Mouse (Mus musculus): ENCODE results near the gene Emc8. TPM values are rescaled to one million over a fixed set of nuclear protein-coding genes. Genes with fewer than 3 reads are reported as not detected.

The Emc8 gene
- polyA plus RNA-seq, 1 experiment, result 122 TPM

DNA sequence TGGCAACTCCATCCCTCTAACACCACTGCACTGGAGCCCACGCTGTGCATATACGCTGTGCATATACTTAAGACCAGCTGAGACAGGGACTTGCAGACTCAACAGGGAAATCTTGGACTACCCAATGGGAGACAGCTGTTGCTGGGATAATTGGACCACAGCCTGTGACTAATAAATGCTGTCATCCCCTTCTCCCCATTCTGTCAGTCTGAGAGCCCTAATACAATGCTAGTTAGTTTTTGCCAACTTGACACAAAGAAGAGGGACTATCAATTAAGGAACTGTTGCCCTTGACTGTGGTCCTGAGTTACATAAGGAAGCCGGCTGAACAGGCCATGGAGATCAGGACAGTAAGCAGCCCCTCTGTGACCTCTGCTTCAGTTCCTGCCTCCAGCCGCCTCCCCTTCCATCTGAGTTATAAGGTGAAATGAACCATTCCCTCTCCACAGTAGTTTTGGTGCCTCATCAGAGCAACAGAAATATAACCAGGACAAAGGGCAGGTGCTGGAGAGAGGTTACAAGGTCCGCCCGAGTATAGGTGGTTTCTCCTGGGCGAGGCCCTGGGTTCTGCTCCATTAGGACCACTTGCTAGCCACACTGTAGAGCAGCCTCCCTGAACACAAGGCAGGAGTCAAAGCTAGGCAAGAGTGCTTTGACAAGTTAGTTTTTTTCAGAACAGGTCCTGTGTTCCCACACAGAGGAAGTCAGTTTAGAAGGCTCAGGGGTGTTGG, 11.9 kb downstream of the Emc8 start:
- Histone ChIP-seq H3K79me2 (ENCODE audit: control insufficient read depth, insufficient read depth) (peaks cover 10% of the 10 kb centered on the region), H3K36me3 (ENCODE audit: control insufficient read depth, insufficient read depth) (peaks cover 19% of the 10 kb centered on the region), H3K27me3 (ENCODE audit: control insufficient read depth, insufficient read depth, insufficient read length) (no peaks in the 10 kb centered on the region), H3ac (ENCODE audit: control insufficient read depth, insufficient read length) (no peak overlapping the region), H3K4me2 (ENCODE audit: low read depth) (no peak overlapping the region), H3K4me3 (no peak overlapping the region)
- TF ChIP-seq SRF (IDR thresholded peaks at IDR 0.05; ENCODE audit: control insufficient read depth, insufficient read length, low read depth) (no peak), POLR2AphosphoS2 (IDR thresholded peaks at IDR 0.05; ENCODE audit: insufficient read length, low read depth) (no peak), CEBPB (IDR thresholded peaks at IDR 0.05; ENCODE audit: insufficient read depth, poor library complexity, severe bottlenecking) (no peak), E2F4 (IDR thresholded peaks at IDR 0.05; ENCODE audit: insufficient read depth) (no peak)

DNA sequence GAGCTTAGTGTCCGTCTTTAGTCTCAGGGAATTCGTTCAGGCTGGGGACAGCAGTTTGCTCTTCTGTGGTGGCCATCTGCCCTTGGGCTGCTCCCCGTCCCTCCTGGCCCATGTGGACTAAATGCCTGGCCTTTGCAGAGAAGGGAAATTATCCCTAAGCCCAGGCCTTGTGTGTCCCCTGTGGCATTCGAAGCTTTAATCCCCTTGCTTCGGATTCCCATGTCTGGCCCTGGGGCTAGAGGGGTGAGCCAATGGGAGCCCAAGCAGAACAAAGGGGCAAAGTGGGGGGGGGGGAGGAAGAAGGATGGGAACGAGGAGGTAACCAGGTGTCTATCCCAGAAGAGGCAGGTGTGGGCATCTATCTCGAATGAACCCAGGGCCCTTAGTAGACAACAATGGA, 20.8 kb downstream of the Emc8 start, which contains the start of gene 1190005I06Rik:
Gene 1190005I06Rik, minus strand, starts transcription at position 101 of the 400 bp plus-strand sequence.
- H3K4me3 ChIP-seq, result no peak within 1 kb of the TSS
- no peaks in the 10 kb centered on the region for H3K79me2 ChIP-seq (ENCODE audit: control insufficient read depth, insufficient read depth)
- no peak for TF ChIP-seq TCF3 (IDR thresholded peaks at IDR 0.05; ENCODE audit: insufficient read length, low read depth)
- TF ChIP-seq MYOD1 (IDR thresholded peaks at IDR 0.05; ENCODE audit: control insufficient read depth in 1 of 3, insufficient read length in 2 of 3, low read depth in 2 of 3), result no peak
- TF ChIP-seq MYOG (IDR thresholded peaks at IDR 0.05; ENCODE audit: control insufficient read depth in 1 of 3, insufficient read depth in 1 of 3, insufficient read length in 2 of 3, low read depth in 2 of 3), result no peak
- no peak for TF ChIP-seq POLR2AphosphoS2 (IDR thresholded peaks at IDR 0.05; ENCODE audit: insufficient read length, low read depth)
- H3K4me2 ChIP-seq (ENCODE audit: low read depth), result no peak within 1 kb of the TSS
- no peaks in the 10 kb centered on the region for H3K27me3 ChIP-seq (ENCODE audit: control insufficient read depth, insufficient read depth, insufficient read length)
- H3K36me3 ChIP-seq (ENCODE audit: control insufficient read depth, insufficient read depth), result no peaks in the 10 kb centered on the region
- no peak within 1 kb of the TSS for H3ac ChIP-seq (ENCODE audit: control insufficient read depth, insufficient read length)

DNA sequence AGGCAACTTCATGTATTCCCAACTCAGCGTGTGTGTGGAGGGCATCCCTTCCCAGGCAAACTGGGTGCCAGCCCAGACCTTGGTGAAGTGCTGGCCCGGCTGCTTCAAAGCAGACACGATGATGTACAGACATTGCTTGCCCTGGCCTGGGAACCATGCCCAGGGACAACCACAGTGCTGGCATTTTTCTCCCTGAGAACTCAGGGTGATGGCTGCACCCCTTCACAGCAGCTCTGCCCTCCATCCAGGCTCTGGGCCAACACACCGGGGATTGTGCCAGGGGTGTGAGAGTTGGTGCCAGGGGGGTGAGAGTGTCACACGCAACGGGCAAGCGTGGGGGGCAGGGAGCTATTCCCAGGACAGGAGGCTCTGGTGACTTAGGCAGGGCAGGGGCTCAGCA, 23.7 kb downstream of the Emc8 start:
- Histone ChIP-seq H3K79me2 (ENCODE audit: control insufficient read depth, insufficient read depth) (no peaks in the 10 kb centered on the region), H3K36me3 (ENCODE audit: control insufficient read depth, insufficient read depth) (no peaks in the 10 kb centered on the region), H3K27me3 (ENCODE audit: control insufficient read depth, insufficient read depth, insufficient read length) (no peaks in the 10 kb centered on the region)

GRCm38 (mm10) chr8:120642031-120642662, 26.2 kb downstream of the Emc8 start:
- Histone ChIP-seq H3ac (ENCODE audit: control insufficient read depth, insufficient read length) (no peak overlapping the region), H3K4me2 (ENCODE audit: low read depth) (no peak overlapping the region), H3K36me3 (ENCODE audit: control insufficient read depth, insufficient read depth) (no peaks in the 10 kb centered on the region), H3K4me3 (no peak overlapping the region), H3K27me3 (ENCODE audit: control insufficient read depth, insufficient read depth, insufficient read length) (no peaks in the 10 kb centered on the region), H3K79me2 (ENCODE audit: control insufficient read depth, insufficient read depth) (no peaks in the 10 kb centered on the region)
- TF ChIP-seq E2F4 (IDR thresholded peaks at IDR 0.05; ENCODE audit: insufficient read depth), result no peak
- no peak for TF ChIP-seq SRF (IDR thresholded peaks at IDR 0.05; ENCODE audit: control insufficient read depth, insufficient read length, low read depth)
- no peak for TF ChIP-seq POLR2AphosphoS2 (IDR thresholded peaks at IDR 0.05; ENCODE audit: insufficient read length, low read depth)
- TF ChIP-seq CEBPB (IDR thresholded peaks at IDR 0.05; ENCODE audit: insufficient read depth, poor library complexity, severe bottlenecking), result no peak
- TF ChIP-seq TCF12 (IDR thresholded peaks at IDR 0.05; ENCODE audit: insufficient read depth, poor library complexity, severe bottlenecking), result no peak
- TF ChIP-seq MAX (IDR thresholded peaks at IDR 0.05; ENCODE audit: low read depth), result no peak
- TF ChIP-seq MYOG (IDR thresholded peaks at IDR 0.05; ENCODE audit: control insufficient read depth in 1 of 3, insufficient read depth in 1 of 3, insufficient read length in 2 of 3, low read depth in 2 of 3), result no peak
- no peak for TF ChIP-seq USF1 (IDR thresholded peaks at IDR 0.05; ENCODE audit: low read depth)
- no peak for TF ChIP-seq MYOD1 (IDR thresholded peaks at IDR 0.05; ENCODE audit: control insufficient read depth in 1 of 3, insufficient read length in 2 of 3, low read depth in 2 of 3)
- no peak for TF ChIP-seq REST (IDR thresholded peaks at IDR 0.05; ENCODE audit: insufficient read depth, insufficient read length)
- TF ChIP-seq POLR2A (IDR thresholded peaks at IDR 0.05; ENCODE audit: insufficient read length, low read depth), result no peak
- TF ChIP-seq TCF3 (IDR thresholded peaks at IDR 0.05; ENCODE audit: insufficient read length, low read depth), result no peak

More for the DNA sequence above, 23.7 kb downstream of the Emc8 start:
- Histone ChIP-seq H3K4me2 (ENCODE audit: low read depth) (peak overlapping the region; percentile 7), H3K4me3 (no peak overlapping the region), H3ac (ENCODE audit: control insufficient read depth, insufficient read length) (no peak overlapping the region)
- TF ChIP-seq POLR2A (IDR thresholded peaks at IDR 0.05; ENCODE audit: insufficient read length, low read depth) (no peak), SRF (IDR thresholded peaks at IDR 0.05; ENCODE audit: control insufficient read depth, insufficient read length, low read depth) (no peak), USF1 (IDR thresholded peaks at IDR 0.05; ENCODE audit: low read depth) (no peak), CEBPB (IDR thresholded peaks at IDR 0.05; ENCODE audit: insufficient read depth, poor library complexity, severe bottlenecking) (no peak), TCF3 (IDR thresholded peaks at IDR 0.05; ENCODE audit: insufficient read length, low read depth) (no peak), MYOG (IDR thresholded peaks at IDR 0.05; ENCODE audit: control insufficient read depth in 1 of 3, insufficient read depth in 1 of 3, insufficient read length in 2 of 3, low read depth in 2 of 3) (no peak), TCF12 (IDR thresholded peaks at IDR 0.05; ENCODE audit: insufficient read depth, poor library complexity, severe bottlenecking) (no peak), MYOD1 (IDR thresholded peaks at IDR 0.05; ENCODE audit: control insufficient read depth in 1 of 3, insufficient read length in 2 of 3, low read depth in 2 of 3) (no peak), POLR2AphosphoS2 (IDR thresholded peaks at IDR 0.05; ENCODE audit: insufficient read length, low read depth) (no peak), REST (IDR thresholded peaks at IDR 0.05; ENCODE audit: insufficient read depth, insufficient read length) (no peak), E2F4 (IDR thresholded peaks at IDR 0.05; ENCODE audit: insufficient read depth) (no peak), MAX (IDR thresholded peaks at IDR 0.05; ENCODE audit: low read depth) (no peak)

DNA sequence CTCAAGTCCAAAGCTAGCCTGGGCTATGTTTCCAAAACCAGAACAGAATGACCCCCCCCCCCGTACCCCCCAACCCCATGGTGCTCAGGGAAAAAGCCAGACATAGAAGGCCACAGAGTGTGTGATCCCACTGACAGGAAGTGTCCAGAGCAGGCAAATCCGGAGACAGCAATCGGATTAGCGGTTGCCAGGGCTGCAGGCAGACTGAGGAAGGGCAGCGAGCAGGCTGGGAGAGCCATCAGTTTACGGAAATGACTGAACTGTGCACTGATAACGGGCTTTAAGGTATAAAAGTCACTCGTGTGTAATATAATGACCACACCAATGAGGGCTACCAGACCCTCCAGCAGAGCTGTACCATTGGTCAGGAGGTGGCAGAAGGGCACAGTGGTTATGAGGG, 27.1 kb downstream of the Emc8 start:
- Histone ChIP-seq H3K36me3 (ENCODE audit: control insufficient read depth, insufficient read depth) (no peaks in the 10 kb centered on the region), H3K79me2 (ENCODE audit: control insufficient read depth, insufficient read depth) (no peaks in the 10 kb centered on the region), H3ac (ENCODE audit: control insufficient read depth, insufficient read length) (no peak overlapping the region), H3K4me3 (no peak overlapping the region), H3K27me3 (ENCODE audit: control insufficient read depth, insufficient read depth, insufficient read length) (no peaks in the 10 kb centered on the region), H3K4me2 (ENCODE audit: low read depth) (no peak overlapping the region)
- TF ChIP-seq TCF12 (IDR thresholded peaks at IDR 0.05; ENCODE audit: insufficient read depth, poor library complexity, severe bottlenecking) (no peak), MYOG (IDR thresholded peaks at IDR 0.05; ENCODE audit: control insufficient read depth in 1 of 3, insufficient read depth in 1 of 3, insufficient read length in 2 of 3, low read depth in 2 of 3) (no peak), REST (IDR thresholded peaks at IDR 0.05; ENCODE audit: insufficient read depth, insufficient read length) (no peak), MYOD1 (IDR thresholded peaks at IDR 0.05; ENCODE audit: control insufficient read depth in 1 of 3, insufficient read length in 2 of 3, low read depth in 2 of 3) (no peak), POLR2AphosphoS2 (IDR thresholded peaks at IDR 0.05; ENCODE audit: insufficient read length, low read depth) (no peak), SRF (IDR thresholded peaks at IDR 0.05; ENCODE audit: control insufficient read depth, insufficient read length, low read depth) (no peak), TCF3 (IDR thresholded peaks at IDR 0.05; ENCODE audit: insufficient read length, low read depth) (no peak), E2F4 (IDR thresholded peaks at IDR 0.05; ENCODE audit: insufficient read depth) (no peak), CEBPB (IDR thresholded peaks at IDR 0.05; ENCODE audit: insufficient read depth, poor library complexity, severe bottlenecking) (no peak), POLR2A (IDR thresholded peaks at IDR 0.05; ENCODE audit: insufficient read length, low read depth) (no peak), MAX (IDR thresholded peaks at IDR 0.05; ENCODE audit: low read depth) (no peak), USF1 (IDR thresholded peaks at IDR 0.05; ENCODE audit: low read depth) (no peak)
